Mouse (Mus musculus): ENCODE data around the gene Hmgn2. TPM values are rescaled to one million over a fixed set of nuclear protein-coding genes. Genes with fewer than 3 reads are reported as not detected.

Hmgn2 gene
- 2,594 and 2,669 TPM in 2 replicates for polyA plus RNA-seq (2015; fragmentation: Nextera tagmentation; extraction: Ambion mirVana)

GRCm38 (mm10) chr4:133968150-133968921 lies at the start of gene Hmgn2:
Gene Hmgn2 (minus strand): TSS chr4:133968650.
- peak within 1 kb of the TSS; percentile 100 for H3K27ac ChIP-seq
- H3K4me1 ChIP-seq, result peaks cover 41% of the 10 kb centered on the region
- no peaks in the 10 kb centered on the region for H3K9me3 ChIP-seq
- H3K36me3 ChIP-seq, result peaks cover 61% of the 10 kb centered on the region
- H3K4me2 ChIP-seq, result peak within 1 kb of the TSS; percentile 93
- no peaks in the 10 kb centered on the region for H3K27me3 ChIP-seq
- peak; percentile 57 for ATAC-seq (ENCODE audit: insufficient number of reproducible peaks, insufficient read depth, low FRiP score, low TSS enrichment, low read depth)
- H3K9ac ChIP-seq, result peak within 1 kb of the TSS; percentile 97
- peak within 1 kb of the TSS; percentile 76 for H3K4me3 ChIP-seq
- under 1% methylated on average over 42 of the region's 42 CpGs for WGBS

- Histone ChIP-seq H3K9me3 (no peaks in the 10 kb centered on the region), H3K36me3 (no peaks in the 10 kb centered on the region), H3K27ac (no peak overlapping the region), H3K4me2 (peak overlapping the region; percentile 57), H3K9ac (no peak overlapping the region), H3K4me1 (peaks cover 24% of the 10 kb centered on the region), H3K27me3 (peaks cover 51% of the 10 kb centered on the region), H3K4me3 (peak overlapping the region; percentile 29; the same call in 1 of the 2 replicates)
- 2% methylated on average over 21 of the region's 21 CpGs for WGBS
- ATAC-seq (ENCODE audit: insufficient number of reproducible peaks, insufficient read depth, low FRiP score, low TSS enrichment, low read depth), result no peak
Observed at GRCm38 (mm10) chr4:134017201-134017865, 48.9 kb upstream of the Hmgn2 start.

GRCm38 (mm10) chr4:134016767-134017166 lies 48.3 kb upstream of the Hmgn2 start:
- H3K27ac ChIP-seq, result no peak overlapping the region
- H3K9me3 ChIP-seq, result no peaks in the 10 kb centered on the region
- no peak for ATAC-seq (ENCODE audit: insufficient number of reproducible peaks, insufficient read depth, low FRiP score, low TSS enrichment, low read depth)
- 3% methylated on average over 8 of the region's 8 CpGs for WGBS
- H3K36me3 ChIP-seq, result no peaks in the 10 kb centered on the region
- peaks cover 51% of the 10 kb centered on the region for H3K27me3 ChIP-seq
- H3K4me1 ChIP-seq, result peaks cover 29% of the 10 kb centered on the region
- H3K4me3 ChIP-seq, result no peak overlapping the region
- no peak overlapping the region for H3K9ac ChIP-seq
- H3K4me2 ChIP-seq, result no peak overlapping the region

GRCm38 (mm10) chr4:134016208-134016607 lies 47.8 kb upstream of the Hmgn2 start:
- no peak overlapping the region for H3K9ac ChIP-seq
- peaks cover 51% of the 10 kb centered on the region for H3K27me3 ChIP-seq
- no peaks in the 10 kb centered on the region for H3K9me3 ChIP-seq
- H3K27ac ChIP-seq, result no peak overlapping the region
- no peak overlapping the region for H3K4me3 ChIP-seq
- peaks cover 35% of the 10 kb centered on the region for H3K4me1 ChIP-seq
- no peaks in the 10 kb centered on the region for H3K36me3 ChIP-seq
- no peak overlapping the region for H3K4me2 ChIP-seq
- 9% methylated on average over 7 of the region's 7 CpGs for WGBS
- no peak for ATAC-seq (ENCODE audit: insufficient number of reproducible peaks, insufficient read depth, low FRiP score, low TSS enrichment, low read depth)

- Histone ChIP-seq H3K4me3 (no peak overlapping the region), H3K9ac (no peak overlapping the region), H3K27me3 (peaks cover 25% of the 10 kb centered on the region), H3K4me1 (peaks cover 27% of the 10 kb centered on the region), H3K36me3 (no peaks in the 10 kb centered on the region), H3K4me2 (no peak overlapping the region), H3K27ac (no peak overlapping the region), H3K9me3 (no peaks in the 10 kb centered on the region)
- no peak for ATAC-seq (ENCODE audit: insufficient number of reproducible peaks, insufficient read depth, low FRiP score, low TSS enrichment, low read depth)
- WGBS, result 43% methylated on average over 12 of the region's 12 CpGs
Observed at GRCm38 (mm10) chr4:134012858-134013528, 44.5 kb upstream of the Hmgn2 start.

- Histone ChIP-seq H3K4me1 (peaks cover 14% of the 10 kb centered on the region), H3K9ac (no peak overlapping the region), H3K27ac (no peak overlapping the region), H3K36me3 (no peaks in the 10 kb centered on the region), H3K9me3 (no peaks in the 10 kb centered on the region), H3K4me3 (no peak overlapping the region), H3K4me2 (peak overlapping the region; percentile 11; the same call in 1 of the 2 replicates), H3K27me3 (peaks cover 13% of the 10 kb centered on the region)
- no peak for ATAC-seq (ENCODE audit: insufficient number of reproducible peaks, insufficient read depth, low FRiP score, low TSS enrichment, low read depth)
- 11% methylated on average over 16 of the region's 16 CpGs for WGBS
Observed at GRCm38 (mm10) chr4:134011450-134012414, 43.3 kb upstream of the Hmgn2 start.

- peaks cover 12% of the 10 kb centered on the region for H3K4me1 ChIP-seq
- no peaks in the 10 kb centered on the region for H3K9me3 ChIP-seq
- H3K4me3 ChIP-seq, result no peak overlapping the region
- H3K9ac ChIP-seq, result no peak overlapping the region
- WGBS, result 77% methylated on average over 6 of the region's 6 CpGs
- no peak for ATAC-seq (ENCODE audit: insufficient number of reproducible peaks, insufficient read depth, low FRiP score, low TSS enrichment, low read depth)
- H3K27ac ChIP-seq, result no peak overlapping the region
- H3K36me3 ChIP-seq, result no peaks in the 10 kb centered on the region
- H3K4me2 ChIP-seq, result no peak overlapping the region
- H3K27me3 ChIP-seq, result no peaks in the 10 kb centered on the region
Observed at GRCm38 (mm10) chr4:134009709-134010108, 41.3 kb upstream of the Hmgn2 start.

- H3K27ac ChIP-seq, result no peak overlapping the region
- no peak for ATAC-seq (ENCODE audit: insufficient number of reproducible peaks, insufficient read depth, low FRiP score, low TSS enrichment, low read depth)
- no peaks in the 10 kb centered on the region for H3K27me3 ChIP-seq
- no peaks in the 10 kb centered on the region for H3K36me3 ChIP-seq
- H3K4me3 ChIP-seq, result no peak overlapping the region
- WGBS, result 88% methylated on average over 3 of the region's 3 CpGs
- H3K9ac ChIP-seq, result no peak overlapping the region
- no peaks in the 10 kb centered on the region for H3K9me3 ChIP-seq
- H3K4me2 ChIP-seq, result no peak overlapping the region
- peaks cover 7% of the 10 kb centered on the region for H3K4me1 ChIP-seq
Observed at GRCm38 (mm10) chr4:134006845-134007244, 38.4 kb upstream of the Hmgn2 start.

GRCm38 (mm10) chr4:134005581-134006358 lies 37.3 kb upstream of the Hmgn2 start:
- H3K36me3 ChIP-seq, result no peaks in the 10 kb centered on the region
- H3K27ac ChIP-seq, result no peak overlapping the region
- H3K9me3 ChIP-seq, result no peaks in the 10 kb centered on the region
- H3K4me2 ChIP-seq, result no peak overlapping the region
- ATAC-seq (ENCODE audit: insufficient number of reproducible peaks, insufficient read depth, low FRiP score, low TSS enrichment, low read depth), result no peak
- H3K9ac ChIP-seq, result no peak overlapping the region
- WGBS, result 81% methylated on average over 12 of the region's 12 CpGs
- no peaks in the 10 kb centered on the region for H3K27me3 ChIP-seq
- no peak overlapping the region for H3K4me3 ChIP-seq
- H3K4me1 ChIP-seq, result no peaks in the 10 kb centered on the region

- no peaks in the 10 kb centered on the region for H3K27me3 ChIP-seq
- no peak overlapping the region for H3K9ac ChIP-seq
- no peaks in the 10 kb centered on the region for H3K36me3 ChIP-seq
- peaks cover 7% of the 10 kb centered on the region for H3K4me1 ChIP-seq
- no peaks in the 10 kb centered on the region for H3K9me3 ChIP-seq
- no peak overlapping the region for H3K27ac ChIP-seq
- no peak overlapping the region for H3K4me2 ChIP-seq
- no peak for ATAC-seq (ENCODE audit: insufficient number of reproducible peaks, insufficient read depth, low FRiP score, low TSS enrichment, low read depth)
- no peak overlapping the region for H3K4me3 ChIP-seq
- WGBS, result 43% methylated on average over 5 of the region's 5 CpGs
Observed at GRCm38 (mm10) chr4:134002903-134003302, 34.5 kb upstream of the Hmgn2 start.
